Mouse (Mus musculus) myocyte (in vitro differentiated cells): ENCODE measurements around the gene Yars.

Experiments used
- MAX ChIP-seq: IDR thresholded peaks from one replicate; pipeline ENCODE4 v1.6.1; 2011; ENCODE audit warnings: low read depth, mild to moderate bottlenecking, control low read depth
- POLR2A ChIP-seq: IDR thresholded peaks from one replicate; pipeline ENCODE4 v1.6.1; 2011; ENCODE audit warnings: low read depth, mild to moderate bottlenecking, control low read depth, moderate library complexity; ENCODE audit not compliant: insufficient read length
- TCF3 ChIP-seq: IDR thresholded peaks from one replicate; pipeline ENCODE4 v1.6.1; 2011; ENCODE audit warnings: low read depth, control low read depth; ENCODE audit not compliant: insufficient read length
- USF1 ChIP-seq: IDR thresholded peaks from one replicate; pipeline ENCODE4 v1.6.1; 2011; ENCODE audit warnings: low read depth, mild to moderate bottlenecking, control low read depth, moderate library complexity

DNA sequence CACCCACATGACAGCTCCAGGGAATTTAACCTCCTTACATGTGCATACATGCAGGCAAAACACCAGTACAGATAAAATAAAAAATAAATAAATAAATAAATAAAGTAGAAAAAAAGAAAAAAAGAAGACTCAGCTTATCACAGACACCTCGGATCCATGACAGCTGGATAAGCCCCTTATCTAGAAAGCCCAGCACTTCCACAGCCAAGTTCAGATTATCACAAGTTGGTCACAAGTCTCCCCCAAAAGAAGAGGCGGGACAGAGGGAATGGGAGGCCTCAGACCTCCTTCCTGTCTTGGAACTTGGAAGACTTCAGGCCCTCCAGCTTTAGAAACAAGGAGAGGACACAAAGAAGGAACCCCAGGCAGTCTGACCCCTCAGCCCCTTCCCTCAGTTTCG lies 45.6 kb downstream of the Yars start:
- TF ChIP-seq USF1 (no peak), MAX (no peak), POLR2A (no peak), TCF3 (no peak)
